Mouse (Mus musculus) gastrocnemius, postnatal 36 days (tissue): Measurements from ENCODE around the gene Rcan2. TPM values are rescaled to one million over a fixed set of nuclear protein-coding genes. Genes with fewer than 3 reads are reported as not detected.

ENCODE experiments used
- DNase-seq, 2 experiments: peaks; one replicate each; pipeline ENCODE4 v3.0.0; 2022
- intact Hi-C: fragments of 180-260 bp; cut with DNase I; formaldehyde crosslinking; loops from one replicate; pipeline ENCODE4 v1.15.1; 2025
- long read RNA-seq, 2 experiments: library from polyadenylated mRNA; stranded (forward); transcript quantifications; one replicate each; pipeline ENCODE4 v2.0.0; 2021
- total RNA-seq, 2 experiments: library from RNA; stranded (reverse); gene quantifications; 2 replicates each; pipeline ENCODE4 v1.2.3; 2021

Rcan2 gene
- total RNA-seq = 10 to 100 TPM; 45.3 to 46.6 TPM
- long read RNA-seq, experiment 1, transcript Rcan2-206 (5 exons, 2,914 nt) = major isoform, 17 of 46 reads
- long read RNA-seq, experiment 1, transcript Rcan2-204 (5 exons, 1,003 nt) = minor isoform, 5 of 46 reads
- long read RNA-seq, experiment 1, partial matches to known transcripts = 1 of 46 reads
- long read RNA-seq, experiment 1, other reads (novel, unspliced or antisense) = 19 of 46 reads
- long read RNA-seq, experiment 2, transcript Rcan2-204 (5 exons, 1,003 nt) = minor isoform, 5 of 55 reads
- long read RNA-seq, experiment 2, transcript Rcan2-206 (5 exons, 2,914 nt) = major isoform, 21 of 55 reads
- long read RNA-seq, experiment 2, partial matches to known transcripts = 0 of 55 reads
- long read RNA-seq, experiment 2, other reads (novel, unspliced or antisense) = 27 of 55 reads

DNA sequence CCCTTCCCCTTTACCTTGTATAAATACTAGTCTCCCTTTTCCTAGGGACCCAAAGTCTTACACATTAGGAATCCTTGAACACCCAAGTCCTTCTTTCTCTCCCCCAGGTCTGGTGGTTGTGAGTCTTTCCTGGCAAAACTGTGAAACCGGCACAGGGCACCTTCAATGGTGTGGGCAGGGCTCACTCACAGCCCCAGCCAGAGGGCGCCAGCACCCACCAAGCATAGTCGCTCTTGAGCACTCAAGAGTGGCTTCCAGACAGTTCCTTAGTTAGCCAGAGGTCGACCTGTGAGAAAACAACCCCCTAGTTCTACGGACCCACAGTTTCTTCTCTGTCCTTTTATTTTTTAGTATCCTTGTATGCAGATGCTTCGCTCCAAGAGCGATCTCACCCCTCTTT, at the start of gene Rcan2:
Rcan2 (plus strand) TSS at position 275 of the 400 bp plus-strand sequence.
- intact Hi-C loops = loop anchor here (5.0 kb wide), 1 partner anchor 99 kb away; no protein-coding TSS in a partner anchor
- DNase-seq = peak; percentile 31 to 45

DNA sequence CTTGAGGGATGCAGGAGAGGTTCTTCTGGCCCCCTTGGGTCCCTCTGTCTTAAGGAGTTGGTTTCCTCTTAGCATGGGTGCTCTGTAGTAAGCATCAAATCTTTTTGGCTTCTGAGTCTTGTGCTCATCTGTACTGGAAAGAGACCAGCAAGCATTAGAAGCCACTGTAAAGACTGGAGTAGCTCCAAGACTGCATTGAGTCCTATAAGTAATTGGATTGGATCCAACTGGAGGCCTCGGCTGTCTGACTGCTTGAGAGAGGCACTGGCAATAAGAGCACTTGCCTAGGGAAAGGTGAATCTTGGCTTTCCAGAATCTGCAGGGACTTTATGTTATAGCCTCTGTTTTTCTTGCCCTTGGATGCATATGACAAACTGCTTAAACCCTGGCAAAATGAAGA, 48.3 kb upstream of the Rcan2 start:
- intact Hi-C loops = no loop called here
- no peak for DNase-seq

DNA sequence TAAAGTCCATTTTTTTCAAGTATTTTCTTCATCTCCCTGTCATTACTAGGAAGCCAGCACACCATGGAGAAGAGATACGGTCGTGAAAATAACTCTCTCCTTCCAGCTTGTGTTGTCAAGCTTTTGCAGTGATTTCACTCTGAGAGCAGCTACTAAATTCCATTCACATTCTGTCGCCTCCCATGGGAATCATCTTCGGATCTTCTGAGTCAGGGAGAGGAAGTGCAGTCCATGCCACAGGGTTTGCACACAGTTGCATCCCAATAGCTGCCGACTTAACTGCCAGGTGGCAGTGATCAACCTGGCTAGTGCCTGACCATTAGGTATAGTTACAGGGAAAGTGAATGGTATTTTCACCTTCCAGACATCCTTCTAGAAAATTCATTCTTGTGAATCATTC, 46.5 kb upstream of the Rcan2 start:
- intact Hi-C loops = no loop called here
- peak in 1 of 2 experiments; percentile 14 for DNase-seq

DNA sequence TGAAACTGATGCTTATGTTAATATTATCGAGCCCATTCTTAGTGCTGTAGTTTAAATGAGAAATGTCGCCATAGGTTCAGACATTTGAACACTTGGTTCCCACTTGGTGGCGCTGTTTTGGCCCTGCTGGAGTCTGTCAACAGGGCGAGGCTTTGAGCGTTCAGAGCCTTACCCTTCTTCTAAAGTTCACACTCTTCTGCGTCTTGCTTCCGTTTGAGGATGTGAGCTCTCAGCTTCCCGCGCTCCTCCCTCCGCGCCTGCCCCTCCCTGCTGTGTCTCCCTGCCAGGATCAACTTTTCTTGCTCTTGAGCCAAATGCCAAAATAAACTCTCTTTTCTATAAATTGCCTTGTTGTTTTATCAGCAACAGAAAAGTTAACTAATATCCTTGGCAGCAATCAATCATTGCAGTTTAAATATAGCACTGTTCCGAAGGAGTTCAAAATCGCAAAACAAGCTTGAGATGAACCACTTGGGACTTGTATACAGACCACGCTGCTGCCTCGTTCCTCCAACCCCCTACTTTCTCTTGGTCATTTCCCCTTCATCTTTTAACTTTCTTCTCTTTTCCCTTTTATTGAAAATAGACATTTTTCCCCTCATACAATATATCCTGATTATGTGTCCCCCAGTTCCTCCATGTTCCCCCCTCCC, 42.4 kb upstream of the Rcan2 start:
- intact Hi-C loops = no loop called here
- peak in 1 of 2 experiments; percentile 17 for DNase-seq

DNA sequence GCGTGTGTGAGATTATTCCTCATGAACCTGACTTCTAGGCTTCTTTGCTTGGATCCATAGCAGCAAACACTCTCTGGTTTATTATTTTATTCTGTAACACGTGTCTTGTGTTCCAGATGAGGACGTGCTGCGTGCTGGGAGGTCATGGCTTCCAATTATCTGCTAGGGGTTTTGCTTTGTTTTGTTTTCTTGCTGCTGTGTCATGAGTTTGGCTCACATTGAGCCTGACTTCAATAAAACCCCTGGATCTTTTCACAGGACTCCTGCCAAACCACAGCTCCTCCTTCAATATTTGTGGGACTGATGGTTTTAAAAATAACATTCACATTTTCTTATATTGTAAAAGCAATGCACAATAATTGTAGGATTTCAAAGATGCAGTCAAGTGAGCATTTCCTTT, 16.6 kb upstream of the Rcan2 start:
- peak in 1 of 2 experiments; percentile 24 for DNase-seq
- intact Hi-C loops = no loop called here

DNA sequence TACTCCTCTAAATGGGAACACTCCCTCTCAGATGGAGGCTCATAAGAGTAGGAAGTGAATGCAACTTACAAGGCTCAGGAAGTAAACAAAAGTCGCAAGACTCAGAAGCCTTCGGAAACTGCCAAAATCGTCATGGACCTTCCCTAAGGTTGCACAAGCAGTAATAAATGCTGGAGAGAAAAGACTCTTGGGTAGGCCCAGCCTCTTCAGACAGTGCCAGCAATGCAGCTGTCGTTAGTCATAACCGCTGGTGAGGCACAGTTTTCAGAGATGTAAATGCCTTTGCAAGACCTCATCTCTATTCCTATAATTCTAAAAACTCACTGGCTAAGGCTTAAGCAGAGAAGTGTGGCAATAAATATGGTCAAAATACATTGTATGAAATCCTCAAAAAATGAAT, 12.9 kb upstream of the Rcan2 start:
- intact Hi-C loops = no loop called here
- no peak for DNase-seq

DNA sequence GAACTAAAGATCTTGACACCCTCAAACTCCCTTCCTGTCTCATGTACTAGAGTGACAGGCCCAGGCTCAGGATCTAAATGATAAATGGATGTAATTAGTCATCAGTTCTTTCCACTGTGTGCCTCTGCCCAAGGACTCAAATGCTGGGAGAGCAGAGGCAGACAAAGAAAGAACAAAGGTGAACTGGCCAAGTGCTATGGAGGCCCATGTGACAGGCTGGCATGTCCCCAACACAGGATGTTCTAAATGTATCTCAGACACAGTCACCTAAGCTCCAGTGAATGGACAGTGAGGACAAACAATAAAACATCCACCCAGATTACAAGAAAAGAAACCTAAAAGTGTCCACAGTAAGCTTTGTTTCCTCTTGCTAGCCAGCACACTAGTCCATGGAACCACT, 11.8 kb upstream of the Rcan2 start:
- intact Hi-C loops = no loop called here
- no peak for DNase-seq

DNA sequence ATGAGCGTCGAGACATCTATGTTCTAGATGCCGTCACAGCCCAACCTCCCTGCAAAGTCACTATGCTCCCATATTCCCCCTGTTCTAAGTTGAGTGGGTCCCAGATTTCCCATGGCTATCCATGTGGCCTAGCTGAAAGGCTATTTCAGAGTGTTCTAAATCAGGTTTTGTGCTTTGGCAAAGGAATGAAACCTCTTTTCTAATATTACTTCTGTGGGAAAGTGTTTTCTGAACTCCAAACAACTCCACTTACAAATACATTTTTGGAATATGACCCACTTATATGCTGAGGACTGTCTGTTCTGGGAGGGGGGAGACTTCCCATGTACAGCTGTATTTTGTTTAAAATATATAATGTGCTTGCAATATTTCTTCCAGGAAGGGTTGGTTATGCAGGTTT, 9.4 kb upstream of the Rcan2 start:
- intact Hi-C loops = no loop called here

DNA sequence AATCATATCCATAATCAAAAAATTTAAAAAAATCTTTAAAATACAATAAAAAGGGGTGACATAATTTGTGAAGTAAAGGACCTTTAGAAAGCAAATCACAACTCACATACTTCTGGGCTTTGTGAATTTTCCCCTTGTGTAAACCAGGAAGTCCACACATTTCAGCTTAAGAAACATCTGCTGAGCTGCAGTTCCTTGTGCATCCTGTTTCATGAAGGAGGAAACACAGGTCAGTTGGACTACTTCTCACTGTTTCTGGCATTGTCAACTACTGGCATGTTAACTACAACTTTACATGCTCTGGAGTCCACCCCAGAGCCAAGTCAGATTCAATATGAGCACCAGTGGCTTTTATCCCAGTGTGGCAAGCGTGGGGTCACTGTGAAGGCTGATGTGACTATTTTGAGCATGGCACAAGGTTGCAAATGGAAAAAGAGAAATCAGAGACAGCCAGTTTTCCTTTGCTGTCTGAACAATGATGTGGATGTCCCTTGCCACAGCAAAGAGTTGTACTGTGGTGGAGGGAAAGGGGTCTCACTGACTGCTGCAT, 6.3 kb upstream of the Rcan2 start:
- intact Hi-C loops = no loop called here
- no peak for DNase-seq

More for the DNA sequence above, 9.4 kb upstream of the Rcan2 start:
- DNase-seq = no peak

DNA sequence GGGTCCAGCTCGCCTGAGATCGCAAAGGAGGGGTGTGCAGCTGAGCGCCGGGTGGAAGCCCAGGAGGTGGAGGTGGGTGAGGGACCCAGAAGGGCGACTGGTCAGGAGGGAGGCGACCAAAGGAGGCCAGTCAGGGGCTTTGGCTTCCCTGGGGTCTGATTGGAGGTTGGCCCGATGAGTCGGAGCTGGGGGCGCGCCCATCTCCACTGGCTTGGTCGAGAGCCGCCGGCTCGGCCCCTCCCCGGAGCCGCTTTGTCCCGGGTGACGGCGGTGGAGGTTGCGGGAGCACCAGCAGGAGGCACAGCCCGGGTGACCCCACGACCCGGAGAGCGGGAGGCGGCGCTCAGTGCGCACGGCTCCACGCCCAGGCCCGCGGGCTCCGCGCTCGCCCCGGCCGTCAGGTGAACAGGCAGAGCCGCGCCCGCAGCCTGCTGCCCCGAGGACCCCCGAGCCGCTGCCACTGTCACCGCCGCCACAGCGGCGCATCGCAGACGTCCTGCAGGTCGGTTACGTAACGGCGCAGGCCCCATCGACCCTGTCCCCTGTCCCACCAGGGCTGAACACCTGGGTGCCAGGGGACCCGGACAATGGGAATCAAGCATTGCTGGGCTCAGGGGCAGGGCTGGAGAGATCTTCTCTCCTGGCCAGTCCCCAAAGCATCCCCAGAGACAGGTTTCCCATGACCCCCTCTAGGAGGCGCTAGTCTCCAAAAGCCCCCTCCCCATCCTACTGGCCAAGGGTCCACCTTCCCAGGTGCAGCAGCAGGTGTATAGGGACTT, 633 bp downstream of the Rcan2 start:
- peak; percentile 50 to 65 for DNase-seq
- intact Hi-C loops = loop anchor here (1.0 to 5.0 kb wide), 2 partner anchors 68 to 99 kb away; no protein-coding TSS in a partner anchor

DNA sequence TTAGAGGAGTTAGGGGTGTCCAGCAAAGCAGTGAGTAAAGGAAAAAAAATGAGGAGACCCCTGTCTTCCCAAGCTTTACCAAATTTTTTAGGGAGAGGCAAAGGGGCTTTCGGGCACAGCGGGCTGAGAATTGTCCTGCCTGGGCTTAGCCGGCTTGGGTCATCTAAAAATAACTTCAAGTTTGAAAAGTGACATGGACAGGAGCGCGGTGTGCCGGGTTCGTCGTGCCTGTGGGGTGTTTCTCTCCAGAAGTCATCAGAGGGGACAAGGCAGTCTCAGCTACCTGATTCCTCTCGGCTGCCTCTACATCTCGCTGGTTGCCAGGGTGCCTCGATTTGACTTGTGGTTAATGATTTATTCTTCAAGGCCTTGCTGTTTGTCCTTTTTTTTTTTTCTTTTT, 1.3 kb downstream of the Rcan2 start:
- intact Hi-C loops = loop anchor here (1.0 to 5.0 kb wide), 2 partner anchors 67 to 100 kb away; no protein-coding TSS in a partner anchor
- DNase-seq = no peak

DNA sequence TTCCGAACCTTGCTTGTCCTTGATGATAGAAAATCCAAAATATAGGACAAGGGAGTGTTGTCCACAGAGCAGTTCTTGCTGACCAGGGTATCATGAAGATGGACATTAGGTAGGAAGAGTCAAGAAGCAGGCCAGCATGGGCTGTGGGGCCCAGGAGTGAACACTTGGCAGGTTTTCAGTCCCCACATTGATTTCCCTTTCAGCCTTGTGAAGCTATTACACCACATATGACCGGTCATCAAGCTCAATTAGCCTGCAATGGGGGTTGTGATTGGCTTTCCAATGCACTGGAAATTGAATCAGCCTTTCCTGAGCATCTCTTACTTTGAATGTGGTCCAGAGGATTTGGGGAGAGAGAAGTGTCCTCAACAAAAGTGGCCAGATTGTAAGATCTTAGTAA, 2.0 kb downstream of the Rcan2 start:
- intact Hi-C loops = loop anchor here (5.0 kb wide), 1 partner anchor 101 kb away; no protein-coding TSS in a partner anchor
- no peak for DNase-seq

DNA sequence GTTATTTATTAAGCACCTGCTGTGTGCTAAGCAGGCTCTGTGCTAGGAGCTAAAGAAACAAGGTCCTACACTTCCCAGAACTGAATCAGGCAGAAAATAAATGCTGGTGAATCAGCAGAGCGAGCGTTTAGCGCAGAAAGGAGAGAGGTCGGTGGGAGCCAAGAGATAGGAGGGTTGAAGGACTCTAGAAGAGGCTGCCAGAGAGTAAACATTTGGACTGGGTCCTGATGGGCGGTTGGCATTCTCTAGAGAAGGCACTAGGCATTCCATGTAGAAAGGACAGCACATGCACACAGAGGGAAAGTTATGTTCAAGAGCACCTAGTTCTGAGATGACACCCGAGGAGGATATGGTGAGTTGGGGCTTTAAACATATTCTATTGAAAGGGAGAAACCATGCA, 2.6 kb downstream of the Rcan2 start:
- DNase-seq = no peak
- intact Hi-C loops = loop anchor here (5.0 kb wide), 1 partner anchor 101 kb away; no protein-coding TSS in a partner anchor

DNA sequence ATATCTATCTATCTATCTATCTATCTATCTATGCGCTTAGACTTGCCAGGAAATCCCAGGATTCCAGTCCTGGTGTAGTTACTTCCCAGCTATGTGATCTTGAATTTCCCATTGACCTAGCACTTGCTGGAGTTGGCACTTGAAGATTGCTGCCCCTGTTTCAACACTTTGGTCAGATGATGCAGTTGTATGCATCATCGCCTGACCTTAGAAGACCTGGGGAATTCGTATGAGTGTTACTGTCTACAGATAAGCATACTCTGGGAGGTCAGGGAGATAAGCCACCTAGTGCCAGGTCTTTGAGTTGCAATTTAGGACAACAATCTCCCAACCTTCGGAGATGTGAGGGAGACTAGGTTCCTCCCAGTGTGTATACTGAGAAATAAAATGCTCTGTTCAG, 5.7 kb downstream of the Rcan2 start:
- no peak for DNase-seq
- intact Hi-C loops = no loop called here

DNA sequence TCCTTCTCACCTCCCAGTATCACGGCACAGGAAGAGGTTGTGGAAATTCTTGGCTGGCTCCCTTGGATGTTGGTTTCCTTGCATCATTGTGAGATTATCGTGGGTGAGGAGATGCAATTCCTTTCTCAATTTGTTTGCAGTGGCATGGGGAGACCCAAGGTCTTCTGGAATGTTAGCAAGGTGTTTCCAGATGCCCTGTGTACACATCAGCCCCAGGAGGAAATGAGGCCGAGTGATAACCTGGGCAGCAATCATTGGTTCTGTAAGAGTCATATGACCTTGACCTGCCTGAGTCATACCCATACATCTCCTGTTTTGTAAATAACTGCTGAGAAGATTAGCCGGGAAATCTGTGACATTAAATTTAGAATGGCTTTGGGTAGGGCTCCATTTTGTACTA, 10.3 kb downstream of the Rcan2 start:
- DNase-seq = no peak
- intact Hi-C loops = no loop called here

DNA sequence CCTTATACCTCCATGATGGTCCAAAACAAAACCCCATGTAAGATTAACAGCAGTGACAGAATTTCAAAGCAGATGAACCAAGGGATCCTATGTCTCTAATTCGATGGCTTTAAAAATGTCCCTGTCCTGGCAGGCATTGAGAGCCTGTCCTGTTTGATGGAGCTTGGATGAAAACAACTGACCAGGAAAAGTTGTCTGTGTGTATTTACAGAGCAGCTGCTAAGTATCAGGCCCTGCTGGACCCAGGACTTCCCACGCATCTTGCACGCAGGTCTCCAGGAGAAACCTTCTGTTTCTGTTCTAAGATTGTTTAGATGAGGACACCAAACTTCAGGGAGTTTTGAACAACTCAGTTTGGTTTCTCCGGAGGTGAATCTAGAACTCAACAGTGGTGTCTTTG, 14.2 kb downstream of the Rcan2 start:
- DNase-seq = no peak
- intact Hi-C loops = no loop called here

DNA sequence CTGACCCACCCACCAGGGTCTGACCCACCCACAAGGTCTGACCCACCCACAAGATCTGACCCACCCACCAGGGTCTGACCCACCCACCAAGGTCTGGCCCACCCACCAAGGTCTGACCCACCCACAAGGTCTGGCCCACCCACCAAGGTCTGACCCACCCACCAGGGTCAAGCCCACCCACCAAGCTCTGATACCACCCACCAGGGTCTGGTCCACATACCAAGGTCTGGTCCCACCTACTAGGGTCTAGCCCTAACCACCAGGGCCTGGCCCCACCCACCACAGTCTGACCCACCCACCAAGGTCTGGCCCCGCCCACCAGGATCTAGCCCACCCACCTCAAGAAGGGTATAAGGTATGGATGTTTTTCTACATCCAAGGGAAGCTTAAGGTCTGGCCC, 15.3 kb downstream of the Rcan2 start:
- no peak for DNase-seq
- intact Hi-C loops = no loop called here

DNA sequence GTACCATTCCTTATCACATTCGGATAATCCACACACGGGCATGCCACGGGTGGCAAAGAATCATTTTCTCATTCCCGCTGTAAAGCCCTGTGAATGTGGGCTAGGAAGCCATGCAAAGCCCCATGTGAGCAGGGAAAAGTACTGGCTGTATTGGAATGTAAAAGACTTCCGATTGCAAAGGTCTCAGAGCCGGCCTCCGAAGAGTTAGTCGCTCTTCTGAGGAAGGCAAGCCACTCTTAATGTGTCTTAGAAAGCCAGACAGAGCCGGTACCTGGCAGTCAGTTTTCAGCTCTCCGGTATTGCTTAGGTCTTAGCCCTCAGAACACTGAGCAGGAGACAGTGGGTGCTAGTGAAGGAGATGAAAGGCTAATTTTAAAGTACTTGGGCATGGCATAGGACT, 16.0 kb downstream of the Rcan2 start:
- DNase-seq = no peak
- intact Hi-C loops = no loop called here

DNA sequence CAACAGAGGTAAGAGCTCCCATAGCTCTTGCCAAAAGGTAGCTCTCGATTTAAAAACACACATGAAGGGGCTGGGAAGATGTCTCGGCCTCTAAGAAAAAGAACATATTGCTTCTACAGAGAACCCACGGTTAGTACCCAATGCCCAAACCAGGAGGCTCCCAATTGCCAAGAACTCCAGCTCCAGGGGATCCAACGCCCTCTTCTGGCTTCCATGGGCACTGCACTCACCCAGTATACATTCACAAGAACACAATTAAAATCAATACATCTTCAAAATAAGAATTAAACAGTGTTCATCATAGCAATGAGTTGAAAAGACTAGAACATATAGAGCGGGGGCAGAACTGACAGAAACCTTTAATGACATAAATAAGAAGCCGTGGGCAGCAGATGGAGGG, 17.2 kb downstream of the Rcan2 start:
- no peak for DNase-seq
- intact Hi-C loops = no loop called here

DNA sequence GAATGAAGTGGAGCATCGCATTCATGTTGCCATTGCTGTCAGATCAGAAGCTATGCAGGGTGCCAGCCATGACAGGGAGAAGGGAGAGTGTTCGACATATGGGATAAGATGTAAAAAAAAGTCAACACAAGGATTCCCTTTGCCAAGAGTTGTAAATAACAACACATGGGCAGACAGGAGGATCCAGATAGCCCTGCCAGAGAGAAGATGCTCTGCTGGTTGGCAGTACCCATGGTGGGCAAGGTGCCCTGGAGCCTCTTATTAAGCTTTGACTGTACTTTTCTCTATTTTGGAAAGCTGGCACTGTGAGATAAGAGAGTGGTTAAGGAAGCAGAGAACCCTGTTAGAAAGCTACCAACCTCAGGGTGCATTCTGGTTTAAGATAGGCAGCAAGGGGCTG, 19.8 kb downstream of the Rcan2 start:
- intact Hi-C loops = no loop called here
- DNase-seq = no peak

DNA sequence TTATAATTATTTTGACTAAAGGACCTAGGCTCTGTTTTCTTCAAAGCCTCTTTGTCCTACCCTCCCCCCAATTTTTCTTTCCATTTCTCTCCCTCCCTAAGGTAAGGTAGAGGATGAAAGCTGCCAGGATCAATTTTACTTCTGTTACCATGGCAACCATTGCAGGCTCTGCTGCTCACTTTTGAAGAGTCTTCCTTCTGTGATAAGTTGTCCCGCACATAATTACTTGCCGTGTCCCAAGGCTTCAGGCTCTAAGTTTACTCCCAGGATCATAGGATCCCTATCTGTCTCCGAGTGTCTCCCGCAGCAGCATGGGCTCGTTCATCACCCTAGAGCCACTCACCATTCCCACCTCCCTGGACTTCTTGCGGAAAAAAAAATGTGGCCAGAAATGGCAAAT, 21.1 kb downstream of the Rcan2 start:
- no peak for DNase-seq
- intact Hi-C loops = no loop called here
